Mouse (Mus musculus) testis, adult 2 months (tissue): Measurements from ENCODE around the gene Lipa. TPM values are rescaled to one million over a fixed set of nuclear protein-coding genes. Genes with fewer than 3 reads are reported as not detected.

Experiments used
- H3K27ac ChIP-seq: fragments of 200-500 bp; 2 replicates; pipeline ENCODE4 v1.5.1; 2012; ENCODE audit warnings: low read depth, low read length; ENCODE audit not compliant: control insufficient read depth, insufficient read depth
- H3K27me3 ChIP-seq: fragments of 200-500 bp; 2 replicates; pipeline ENCODE4 v1.6.1; 2012; ENCODE audit warnings: mild to moderate bottlenecking, low read length, moderate library complexity; ENCODE audit not compliant: control insufficient read depth, insufficient read depth
- H3K36me3 ChIP-seq: fragments of 200-500 bp; 2 replicates; pipeline ENCODE4 v1.6.1; 2012; ENCODE audit warnings: mild to moderate bottlenecking, low read length; ENCODE audit not compliant: control insufficient read depth, insufficient read depth
- H3K4me1 ChIP-seq: fragments of 200-500 bp; 2 replicates; pipeline ENCODE4 v1.6.1; 2012; ENCODE audit warnings: low read length; ENCODE audit not compliant: control insufficient read depth, insufficient read depth
- H3K4me3 ChIP-seq: fragments of 200-500 bp; 2 replicates; pipeline ENCODE4 v1.5.1; 2012; ENCODE audit warnings: low read depth, mild to moderate bottlenecking, low read length, moderate library complexity, mixed read lengths; ENCODE audit not compliant: control insufficient read depth
- CTCF ChIP-seq: fragments of 200-500 bp; IDR thresholded peaks from 2 replicates; pipeline ENCODE4 v1.5.1; 2012; ENCODE audit warnings: low read depth, mild to moderate bottlenecking, inconsistent platforms, low read length, moderate library complexity; ENCODE audit not compliant: control insufficient read depth, insufficient read depth, insufficient replicate concordance
- POLR2A ChIP-seq: fragments of 200-500 bp; IDR thresholded peaks from 2 replicates; pipeline ENCODE4 v1.6.1; 2012; ENCODE audit warnings: low read depth, mild to moderate bottlenecking, inconsistent platforms, low read length, moderate library complexity; ENCODE audit not compliant: control insufficient read depth
- polyA plus RNA-seq: library from polyadenylated mRNA; depleted of rRNA; stranded (reverse); fragments of >200 nt; gene quantifications from 2 replicates; pipeline ENCODE4 v1.2.3, GENCODE M21; 2012

Lipa gene
- polyA plus RNA-seq, 1 experiment, result 3.8 TPM

GRCm38 (mm10) chr19:34556621-34557020, 29.3 kb upstream of the Lipa start:
- no peak overlapping the region for H3K4me3 ChIP-seq
- peaks cover 3% of the 10 kb centered on the region for H3K4me1 ChIP-seq
- no peak overlapping the region for H3K27ac ChIP-seq
- no peaks in the 10 kb centered on the region for H3K36me3 ChIP-seq
- H3K27me3 ChIP-seq, result no peaks in the 10 kb centered on the region
- TF ChIP-seq POLR2A (no peak), CTCF (no peak)

- H3K27ac ChIP-seq, result no peak overlapping the region
- no peak overlapping the region for H3K4me3 ChIP-seq
- no peaks in the 10 kb centered on the region for H3K27me3 ChIP-seq
- TF ChIP-seq POLR2A, result no peak
- no peak for TF ChIP-seq CTCF
- no peaks in the 10 kb centered on the region for H3K36me3 ChIP-seq
- H3K4me1 ChIP-seq, result peaks cover 3% of the 10 kb centered on the region
Observed at GRCm38 (mm10) chr19:34554061-34554460, 26.8 kb upstream of the Lipa start.

- H3K36me3 ChIP-seq, result no peaks in the 10 kb centered on the region
- no peak overlapping the region for H3K27ac ChIP-seq
- no peak overlapping the region for H3K4me3 ChIP-seq
- H3K4me1 ChIP-seq, result peaks cover 3% of the 10 kb centered on the region
- no peaks in the 10 kb centered on the region for H3K27me3 ChIP-seq
- TF ChIP-seq CTCF (no peak), POLR2A (no peak)
Observed at GRCm38 (mm10) chr19:34553522-34553921, 26.2 kb upstream of the Lipa start.

GRCm38 (mm10) chr19:34553021-34553420, 25.7 kb upstream of the Lipa start:
- H3K27me3 ChIP-seq, result no peaks in the 10 kb centered on the region
- 0 out of 2 replicates have a peak overlapping the region, but pooled peaks have one; percentile 14 for H3K27ac ChIP-seq
- peaks cover 3% of the 10 kb centered on the region for H3K4me1 ChIP-seq
- H3K4me3 ChIP-seq, result no peak overlapping the region
- H3K36me3 ChIP-seq, result no peaks in the 10 kb centered on the region
- TF ChIP-seq POLR2A, result no peak
- TF ChIP-seq CTCF, result no peak

GRCm38 (mm10) chr19:34551981-34552380, 24.7 kb upstream of the Lipa start:
- Histone ChIP-seq H3K27me3 (no peaks in the 10 kb centered on the region), H3K4me1 (peaks cover 3% of the 10 kb centered on the region), H3K36me3 (no peaks in the 10 kb centered on the region), H3K27ac (no peak overlapping the region), H3K4me3 (no peak overlapping the region)
- TF ChIP-seq CTCF (no peak), POLR2A (no peak)

- Histone ChIP-seq H3K4me1 (peaks cover 3% of the 10 kb centered on the region), H3K4me3 (peak within 1 kb of the TSS; percentile 78), H3K27ac (peak within 1 kb of the TSS; percentile 3; the same call in 1 of the 2 replicates), H3K27me3 (no peaks in the 10 kb centered on the region), H3K36me3 (no peaks in the 10 kb centered on the region)
- TF ChIP-seq POLR2A, result no peak
- peak; percentile 30; the same call in 1 of the 2 replicates for TF ChIP-seq CTCF
Observed at GRCm38 (mm10) chr19:34550534-34551223, 23.4 kb upstream of the Lipa start, which contains the start of gene Ifit2. Gene Ifit2, plus strand, starts transcription at chr19:34550694.

GRCm38 (mm10) chr19:34550205-34550533, 22.9 kb upstream of the Lipa start:
- H3K27ac ChIP-seq, result no peak overlapping the region
- no peak overlapping the region; the same call in 1 of the 2 replicates for H3K4me3 ChIP-seq
- TF ChIP-seq POLR2A, result no peak
- no peak for TF ChIP-seq CTCF
- H3K4me1 ChIP-seq, result peaks cover 3% of the 10 kb centered on the region
- no peaks in the 10 kb centered on the region for H3K27me3 ChIP-seq
- no peaks in the 10 kb centered on the region for H3K36me3 ChIP-seq

GRCm38 (mm10) chr19:34547976-34548375, 20.7 kb upstream of the Lipa start:
- TF ChIP-seq CTCF (peak; percentile 74), POLR2A (no peak)
- H3K4me1 ChIP-seq, result peaks cover 3% of the 10 kb centered on the region
- H3K4me3 ChIP-seq, result no peak overlapping the region
- no peaks in the 10 kb centered on the region for H3K27me3 ChIP-seq
- no peak overlapping the region for H3K27ac ChIP-seq
- no peaks in the 10 kb centered on the region for H3K36me3 ChIP-seq
